Mouse (Mus musculus) lung, postnatal 25 days (tissue): Measurements from ENCODE around the gene Blvra.
"Not testable (repeated sequence)": the region's sequence is repeated elsewhere in the genome, so short reads cannot be mapped to it uniquely, and the experiment has no call there.

Experiments
- DNase-seq: peaks from one replicate; pipeline ENCODE4 v3.0.0; 2022; ENCODE audit warnings: low spot score

Gene Blvra

DNA sequence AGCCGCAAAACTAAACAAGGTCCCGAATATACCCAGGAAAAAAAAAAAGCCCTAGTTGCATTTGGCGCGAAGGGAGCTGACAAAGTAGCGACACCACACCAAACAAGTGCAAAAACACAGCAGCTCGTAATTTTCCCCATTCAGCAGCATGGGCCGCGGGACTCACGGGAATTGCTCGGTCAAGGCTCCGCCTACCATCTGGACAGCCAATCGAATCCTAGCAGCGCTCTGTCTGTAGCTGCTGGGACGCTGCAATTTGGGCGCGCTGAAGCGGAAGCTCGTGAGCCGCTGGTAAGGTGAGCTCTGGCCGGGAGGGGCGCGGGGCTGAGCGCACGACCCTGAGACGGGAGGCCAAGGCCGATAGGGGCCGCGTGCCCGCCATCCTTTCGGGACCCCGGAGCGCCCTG is at the start of gene Blvra:
Gene Blvra, plus strand, starts transcription at position 231 of the 407 bp plus-strand sequence.
- peak; percentile 90 for DNase-seq

DNA sequence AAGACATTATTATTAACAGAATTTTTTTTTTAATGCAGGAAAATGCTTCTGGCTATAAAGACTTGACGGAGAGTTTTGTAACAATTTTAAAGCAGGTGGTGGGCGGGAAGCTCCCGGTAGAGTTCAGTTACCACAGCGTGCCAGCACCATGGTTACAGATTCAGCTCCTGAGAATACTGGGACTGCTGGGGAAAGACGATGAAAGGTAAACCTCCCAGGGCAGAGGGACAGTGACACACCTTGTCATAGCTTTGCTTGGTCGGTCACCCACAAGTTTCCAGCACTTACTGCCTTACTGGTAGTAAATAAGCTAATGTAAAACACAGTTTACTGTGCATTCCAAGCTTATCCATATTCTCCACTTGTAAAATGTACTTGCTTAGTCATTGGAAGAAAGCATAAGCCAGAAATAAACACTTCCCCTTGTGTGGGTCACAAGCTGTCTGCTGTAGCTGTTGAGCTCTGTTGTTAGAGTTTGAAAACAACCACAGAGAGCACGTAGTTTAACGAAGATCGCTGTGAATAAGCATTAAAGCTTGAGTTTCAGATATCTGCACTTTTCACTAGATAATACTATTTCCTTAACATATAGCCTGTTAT is 35.4 kb upstream of the Blvra start:
- DNase-seq, result no peak

DNA sequence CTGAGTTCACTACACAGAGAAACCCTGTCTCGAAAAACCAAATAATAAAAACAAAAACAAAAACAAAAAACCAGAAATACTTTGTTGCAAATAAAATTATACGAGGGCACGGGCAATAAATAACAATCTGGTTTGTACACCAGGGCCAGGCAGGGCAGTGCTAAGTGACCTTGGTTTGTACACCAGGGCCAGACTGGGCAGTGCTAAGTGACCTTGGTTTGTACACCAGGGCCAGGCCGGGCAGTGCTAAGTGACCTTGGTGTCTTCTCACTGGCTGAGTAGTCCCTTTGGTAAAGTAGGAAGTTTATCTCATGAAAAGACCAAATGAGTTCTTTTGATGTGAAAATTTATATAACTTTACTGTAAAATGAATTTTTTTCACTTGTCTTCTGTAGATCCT is 33.2 kb upstream of the Blvra start:
- DNase-seq, result no peak

DNA sequence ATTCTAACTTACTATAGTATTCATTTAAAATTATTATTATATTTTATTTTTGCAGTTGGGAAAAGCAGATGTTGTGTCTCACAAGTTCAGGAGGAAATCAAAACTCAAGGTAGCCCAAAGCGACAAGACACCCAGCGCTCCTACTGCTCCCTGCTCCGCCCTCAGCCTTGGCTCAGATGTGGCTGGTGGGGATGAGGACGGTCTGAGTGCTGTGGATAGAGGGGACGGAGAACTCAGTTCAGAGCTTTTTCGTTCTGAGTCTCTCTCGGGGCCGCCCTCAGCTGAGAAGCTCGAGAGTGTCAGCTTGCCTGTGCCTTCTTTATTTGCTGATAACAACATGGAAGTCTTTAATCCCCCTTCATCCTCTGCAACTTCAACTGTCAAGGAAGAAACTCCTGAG is 9.0 kb upstream of the Blvra start:
- no peak for DNase-seq

DNA sequence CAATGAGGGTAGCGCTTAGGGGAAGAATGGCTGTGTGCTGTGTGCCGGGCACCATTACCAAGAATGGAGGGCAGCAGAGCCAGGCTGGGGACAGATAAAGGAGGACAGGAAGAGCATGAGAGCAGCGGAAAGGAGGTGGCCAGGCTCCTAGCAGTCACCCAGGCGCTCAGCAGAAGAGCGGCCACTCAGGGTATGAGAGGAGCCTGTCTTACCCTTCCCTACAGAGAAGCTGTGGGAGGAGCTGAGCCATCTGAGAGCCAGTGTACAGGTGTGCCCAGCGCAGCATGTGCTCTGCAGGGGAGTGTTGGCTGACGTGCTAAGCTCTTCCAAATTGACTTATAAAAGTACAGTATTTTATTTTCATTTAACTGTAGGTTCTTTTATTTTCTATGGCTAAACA is 1.7 kb upstream of the Blvra start:
- DNase-seq, result no peak

DNA sequence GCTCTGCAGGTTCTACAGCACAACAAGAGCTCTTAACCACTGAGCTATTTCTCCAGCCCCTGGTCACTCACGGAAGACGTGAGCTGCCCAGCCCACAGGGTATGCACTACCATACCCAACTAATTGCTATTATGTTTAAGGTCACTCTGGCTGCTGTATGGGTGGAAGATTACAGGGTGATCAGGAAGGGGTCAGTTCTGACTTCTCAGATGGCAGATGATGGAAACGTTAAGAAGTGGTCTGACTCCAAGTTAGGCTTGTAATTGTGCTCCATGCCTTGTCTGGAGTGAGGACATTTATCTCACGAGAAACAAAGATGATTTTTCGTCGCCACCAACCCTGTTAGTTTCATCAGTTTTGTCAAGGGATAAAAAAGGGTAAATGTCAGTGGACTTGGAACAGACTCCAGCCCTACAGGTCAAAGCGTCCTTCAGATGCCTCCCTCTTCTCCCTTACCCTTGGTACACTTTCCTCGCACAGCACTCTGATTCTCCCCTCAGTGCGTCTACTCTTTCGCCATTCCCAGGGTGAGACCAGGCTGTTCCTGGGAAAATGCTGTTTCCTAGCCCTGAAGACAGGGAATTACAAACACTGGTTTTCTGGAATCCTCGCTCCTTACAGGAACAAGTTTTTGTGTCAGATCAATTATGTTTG is 557 bp upstream of the Blvra start:
- DNase-seq, result no peak

DNA sequence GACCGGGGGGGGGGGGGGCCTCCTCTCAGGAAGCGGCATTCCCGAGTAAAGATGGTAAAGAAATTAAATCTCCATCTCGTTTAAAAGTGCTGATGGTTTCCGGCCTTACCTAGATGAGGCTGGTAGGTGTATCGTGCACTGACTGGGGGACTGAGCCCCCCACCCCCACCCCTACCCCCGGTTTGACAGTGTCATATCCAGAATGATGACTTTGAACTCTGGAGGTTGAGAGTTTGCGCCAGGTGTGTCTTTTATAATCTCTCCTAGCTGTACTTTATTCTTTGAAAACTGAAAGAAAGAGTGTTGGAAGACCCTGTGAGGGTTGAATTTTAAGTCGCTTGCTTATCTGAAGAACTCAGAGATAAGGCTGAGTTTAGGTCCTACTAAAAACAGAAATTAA is 414 bp downstream of the Blvra start:
- no peak for DNase-seq

DNA sequence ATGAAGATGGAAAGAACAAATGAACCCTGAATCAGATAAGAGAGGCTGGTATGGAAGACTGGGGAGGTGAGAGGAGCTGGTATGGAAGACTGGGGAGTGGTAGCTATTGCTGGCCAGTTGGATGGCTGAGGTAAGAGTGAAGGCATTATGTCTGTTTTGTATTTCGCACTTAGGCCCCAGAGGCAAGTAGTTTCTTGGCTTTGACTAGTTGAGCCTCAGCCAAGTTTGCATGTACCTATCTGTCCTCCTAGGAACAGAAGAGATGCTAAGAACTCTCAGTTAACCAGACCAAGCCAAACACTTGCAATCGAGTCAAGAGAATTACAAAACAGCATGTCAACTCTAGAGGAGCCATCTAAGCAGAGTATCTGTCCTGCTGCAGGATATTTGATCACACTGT is 3.7 kb downstream of the Blvra start:
- no peak for DNase-seq

DNA sequence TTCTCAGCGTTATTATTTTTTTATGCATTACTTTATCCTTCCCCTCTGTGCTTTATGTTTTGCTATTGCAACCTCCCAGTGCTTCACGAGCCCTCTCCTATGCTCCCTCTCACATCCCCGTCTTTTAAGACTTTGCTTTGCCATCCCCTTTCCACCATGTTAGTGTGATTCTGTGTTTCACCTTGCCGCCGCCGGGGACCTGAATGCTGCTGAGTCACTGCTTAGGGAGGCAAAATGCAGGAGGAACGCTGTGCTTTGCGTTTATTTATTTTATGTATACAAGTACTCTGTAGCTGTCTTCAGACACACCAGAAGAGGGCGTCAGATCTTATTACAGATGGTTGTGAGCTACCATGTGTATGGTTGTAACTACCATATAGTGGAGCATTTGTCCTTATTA is 7.1 kb downstream of the Blvra start:
- DNase-seq, result no peak

DNA sequence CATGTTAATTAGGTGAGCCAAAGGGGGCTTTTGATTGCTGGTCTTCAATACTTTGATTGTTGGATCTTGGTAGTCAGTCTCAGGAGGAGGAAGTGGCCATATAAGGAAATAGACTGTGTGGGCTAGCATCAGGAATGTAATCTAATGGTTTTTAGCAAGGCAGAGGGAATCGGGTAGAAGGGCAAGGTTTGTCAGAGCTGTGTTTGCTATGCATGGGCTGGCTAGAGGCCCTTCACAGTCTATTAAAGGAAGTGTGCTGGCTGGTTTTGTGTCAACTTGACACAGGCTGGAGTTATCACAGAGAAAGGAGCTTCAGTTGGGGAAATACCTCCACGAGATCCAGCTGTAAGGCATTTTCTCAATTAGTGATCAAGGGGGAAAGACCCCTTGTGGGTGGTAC is 8.6 kb downstream of the Blvra start:
- peak; percentile 12 for DNase-seq

DNA sequence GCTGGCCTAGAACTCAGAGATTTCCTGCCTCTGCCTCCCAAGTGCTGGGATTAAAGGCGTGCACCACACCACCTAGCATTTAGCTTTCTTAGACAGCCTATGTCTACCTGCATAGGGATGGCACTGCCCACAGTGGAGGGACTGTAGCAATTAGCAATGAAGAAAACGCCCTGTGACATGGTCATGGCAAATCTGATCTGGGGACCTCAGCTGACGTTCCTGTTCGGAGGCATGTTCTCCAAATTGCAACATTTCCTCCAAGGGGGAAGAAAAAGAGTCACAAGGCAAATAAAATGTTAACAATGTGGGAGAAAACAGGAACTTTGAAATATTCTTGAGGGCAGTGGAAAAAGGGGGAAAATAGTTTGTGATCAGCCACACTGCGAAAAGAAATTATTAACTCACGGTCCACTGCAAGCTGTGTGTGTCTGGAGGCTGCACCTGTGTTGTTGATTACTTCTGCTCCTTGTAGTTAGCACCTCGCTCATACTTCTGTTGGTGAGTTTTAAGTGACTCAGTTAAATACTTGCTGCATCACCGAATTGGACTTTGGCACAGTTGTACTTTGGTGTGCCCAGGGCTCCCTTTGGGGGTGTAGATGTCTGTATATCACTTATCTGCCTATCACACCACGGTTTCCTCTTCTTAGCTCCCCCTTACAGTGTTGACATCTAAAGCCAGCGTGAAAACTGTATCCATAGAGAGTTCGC is 9.6 kb downstream of the Blvra start:
- DNase-seq, result peak; percentile 25

DNA sequence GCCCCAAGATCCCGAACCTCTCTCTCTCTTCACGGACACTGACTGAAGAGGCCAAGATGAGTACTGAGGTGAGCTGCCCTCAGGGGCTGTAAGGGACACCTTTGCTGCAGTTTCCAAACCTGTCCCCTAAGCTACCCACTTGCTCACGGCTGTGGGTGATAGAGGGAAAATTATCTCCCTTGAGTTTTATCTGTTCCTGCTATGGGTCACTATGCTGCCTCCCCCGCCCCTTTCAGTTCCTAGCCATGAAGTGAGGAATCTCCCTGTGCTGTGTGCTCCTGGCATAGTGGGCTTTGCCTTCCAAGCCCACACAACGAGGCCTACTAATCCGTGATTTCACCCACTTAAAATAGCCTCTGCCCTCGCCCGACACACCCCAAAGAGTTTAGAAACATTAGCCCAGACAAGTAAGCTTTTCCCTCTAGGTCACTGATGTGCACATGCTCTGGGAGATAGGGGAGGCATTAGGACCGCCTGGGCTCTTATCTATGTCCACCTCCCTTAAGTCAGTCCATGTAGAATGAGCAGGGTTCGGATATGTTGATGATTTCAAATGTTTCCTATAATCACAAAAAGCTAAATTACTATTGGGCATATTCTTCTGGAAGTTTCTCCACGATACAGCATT is 10.2 kb downstream of the Blvra start:
- no peak for DNase-seq

DNA sequence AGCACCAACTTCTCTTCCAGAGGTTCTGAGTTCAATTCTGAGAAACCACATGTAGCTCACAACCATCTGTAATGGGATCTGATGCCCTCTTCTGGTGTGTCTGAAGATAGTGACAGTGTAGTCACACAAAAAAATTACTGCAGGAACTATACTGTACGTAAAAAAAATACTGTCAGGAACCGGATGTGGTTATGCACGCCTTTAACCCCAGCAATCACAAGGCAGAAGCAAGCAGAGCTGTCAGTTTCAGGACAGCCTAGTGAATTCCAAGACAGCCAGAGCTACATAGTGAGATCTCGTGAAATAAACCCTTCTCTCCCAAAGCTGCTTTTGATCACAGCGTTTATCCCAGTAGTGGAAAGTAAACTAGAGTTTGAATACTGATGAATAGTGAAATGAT is 15.8 kb downstream of the Blvra start:
- DNase-seq, result no peak

DNA sequence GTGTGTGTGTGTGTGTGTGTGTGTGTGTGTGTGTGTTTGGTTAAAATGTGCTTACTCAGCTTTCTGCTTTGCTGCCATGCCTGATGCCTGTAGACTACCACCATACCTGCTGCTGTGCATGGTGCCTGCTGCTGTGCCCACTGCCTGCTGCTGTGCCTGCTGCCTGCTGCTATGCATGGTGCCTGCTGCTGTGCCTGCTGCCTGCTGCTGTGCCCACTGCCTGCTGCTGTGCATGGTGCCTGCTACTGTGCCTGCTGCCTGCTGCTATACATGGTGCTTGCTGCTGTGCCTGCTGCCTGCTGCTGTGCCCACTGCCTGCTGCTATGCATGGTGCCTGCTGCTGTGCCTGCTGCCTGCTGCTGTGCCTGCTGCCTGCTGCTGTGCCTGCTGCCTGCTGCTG is 19.7 kb downstream of the Blvra start:
- DNase-seq, result not testable (repeated sequence)

DNA sequence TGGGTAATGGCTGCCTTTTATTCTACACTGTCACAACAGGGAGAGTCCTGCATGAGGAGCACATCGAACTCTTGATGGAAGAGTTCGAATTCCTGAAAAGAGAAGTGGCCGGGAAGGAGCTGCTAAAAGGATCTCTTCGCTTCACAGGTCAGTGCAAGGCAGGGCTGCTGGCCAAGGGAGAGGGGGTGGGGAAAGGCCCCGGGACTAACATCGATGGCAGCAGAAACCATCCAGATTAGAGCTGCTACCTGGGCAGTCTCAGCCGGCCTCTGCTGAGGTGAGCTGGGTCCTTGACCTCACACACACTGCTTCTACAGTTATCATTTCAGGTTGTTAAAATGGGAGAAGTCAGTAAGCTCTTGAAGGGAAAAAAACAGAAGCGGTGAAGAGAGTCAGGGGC is 21.5 kb downstream of the Blvra start:
- no peak for DNase-seq

DNA sequence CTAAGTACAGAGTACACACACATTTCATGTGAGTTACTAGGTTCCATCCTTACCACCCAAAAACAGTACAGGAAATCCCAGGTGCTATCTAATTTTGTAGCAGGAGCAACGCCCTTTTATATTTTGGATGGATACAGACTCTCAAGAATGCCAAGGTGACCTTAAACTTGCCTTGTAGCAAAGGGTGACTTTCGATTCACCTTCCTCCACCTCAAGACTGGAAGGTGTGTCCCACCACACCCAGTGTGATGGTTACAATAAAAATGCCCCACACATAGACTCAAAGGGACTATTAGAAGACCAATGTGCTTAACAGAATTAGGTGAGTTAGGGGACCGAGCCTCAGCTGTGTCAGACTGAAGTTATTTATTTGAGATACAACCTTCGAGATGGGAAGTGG is 38.5 kb downstream of the Blvra start:
- DNase-seq, result no peak

DNA sequence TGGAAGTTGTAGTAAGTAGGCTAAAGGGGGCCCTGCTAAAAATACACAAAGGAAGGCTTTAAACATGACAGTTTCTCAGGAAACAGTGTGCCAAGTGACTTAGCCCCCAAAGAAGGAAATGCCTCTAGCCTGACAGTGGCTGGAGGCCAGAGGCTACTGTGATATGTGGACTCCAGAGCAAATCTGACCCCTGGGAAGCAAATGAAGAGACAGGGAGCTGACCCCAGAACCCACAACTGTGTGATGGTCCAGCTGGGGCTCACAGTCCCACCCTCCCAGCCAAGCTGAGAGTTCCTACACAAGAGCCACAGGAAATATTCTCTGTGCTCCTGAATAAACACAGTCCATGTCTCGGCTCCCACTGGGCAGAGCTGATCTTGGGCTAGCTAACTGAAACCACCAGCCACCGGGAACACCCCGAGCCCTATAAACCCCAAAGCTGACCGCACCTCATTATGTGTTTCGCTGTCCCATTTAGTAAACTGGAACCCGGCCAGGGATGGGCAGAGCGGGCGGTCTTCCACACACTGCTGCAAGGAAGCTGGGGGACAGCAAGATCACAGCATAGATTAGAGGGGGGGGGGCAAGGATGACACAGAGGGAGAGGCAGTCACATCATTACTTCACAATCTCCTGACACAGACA is 51.2 kb downstream of the Blvra start:
- DNase-seq, result peak; percentile 18

DNA sequence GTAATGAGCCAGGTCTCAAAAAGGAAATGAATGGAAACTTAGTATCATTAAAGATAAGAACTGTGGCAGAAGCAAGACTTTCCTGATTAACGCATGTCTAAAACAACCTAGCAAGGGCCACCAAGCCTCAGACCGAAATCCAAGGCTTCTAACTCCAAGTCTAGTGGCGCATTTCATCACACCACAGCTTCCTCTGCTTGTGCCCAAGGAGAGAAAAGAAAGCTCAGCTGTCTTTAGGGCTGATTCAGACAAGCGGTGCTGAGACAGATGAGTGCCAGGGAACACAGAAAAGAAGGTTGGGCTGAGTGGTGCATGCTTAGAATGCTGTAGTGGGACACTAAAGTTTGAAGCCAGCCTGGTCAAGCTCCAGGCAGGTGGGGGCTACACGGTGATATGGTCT is 58.5 kb downstream of the Blvra start:
- DNase-seq, result no peak

DNA sequence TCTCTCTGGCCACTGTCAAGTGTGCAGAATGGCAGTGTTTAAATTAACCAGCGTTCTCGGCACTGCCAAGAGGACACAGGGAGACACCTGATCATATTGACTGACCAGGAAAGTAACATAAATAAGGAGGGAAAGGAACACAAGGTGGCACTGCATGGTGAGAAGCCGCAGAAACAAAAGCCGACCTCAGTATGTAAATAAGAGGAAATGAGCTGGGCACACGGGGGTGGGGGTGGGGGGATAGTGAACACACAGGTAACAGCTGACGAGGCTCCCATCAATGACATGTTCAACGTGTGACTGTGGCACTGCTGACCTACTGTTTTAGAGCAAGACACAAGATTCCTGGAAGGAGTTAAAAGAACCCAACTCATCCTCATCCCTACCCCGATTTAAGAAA is 60.9 kb downstream of the Blvra start:
- DNase-seq, result no peak

DNA sequence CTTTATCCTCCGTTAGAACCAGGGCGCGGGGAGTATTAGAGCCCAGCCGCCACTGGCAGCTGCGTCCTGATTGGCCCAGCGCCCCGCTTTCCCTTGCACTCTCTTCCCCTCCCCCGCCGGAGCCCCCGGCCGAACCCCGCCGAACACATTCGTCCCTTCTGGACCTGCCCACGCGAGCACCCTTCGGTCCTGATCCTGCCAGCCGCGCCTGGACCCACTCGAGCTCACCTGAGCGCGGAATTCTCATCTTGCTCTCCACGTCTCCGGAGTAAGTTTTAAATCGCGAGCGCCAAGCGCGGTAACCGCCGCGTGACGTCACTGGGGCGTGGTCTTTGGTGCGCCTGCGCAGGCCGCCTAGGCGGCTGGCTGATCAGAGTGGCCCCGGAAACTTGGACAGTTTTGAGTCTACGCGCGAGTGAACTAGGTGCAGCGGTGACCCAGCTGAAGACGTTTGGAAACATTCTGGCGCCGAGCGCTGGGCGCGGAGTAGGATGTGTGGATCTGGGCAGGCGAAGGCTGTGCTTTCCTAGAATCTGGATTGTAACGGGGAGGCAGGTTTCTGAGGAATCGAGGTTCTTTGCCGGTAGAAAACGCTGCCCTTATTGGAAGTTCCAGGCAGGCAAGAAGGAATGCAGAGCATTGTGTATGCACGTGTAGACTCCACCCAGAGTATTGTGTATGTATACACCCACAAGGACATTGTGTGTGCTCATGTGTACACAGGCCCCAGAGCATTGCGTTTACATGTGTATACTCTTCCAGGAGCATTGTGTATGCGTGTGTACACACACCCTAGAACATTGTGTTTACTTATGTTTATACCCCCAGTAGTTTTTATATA is 63.4 kb downstream of the Blvra start, which contains the start of gene Ncaph:
Gene Ncaph, minus strand, starts transcription at position 334 of the 841 bp plus-strand sequence.
- DNase-seq, result peak; percentile 93

DNA sequence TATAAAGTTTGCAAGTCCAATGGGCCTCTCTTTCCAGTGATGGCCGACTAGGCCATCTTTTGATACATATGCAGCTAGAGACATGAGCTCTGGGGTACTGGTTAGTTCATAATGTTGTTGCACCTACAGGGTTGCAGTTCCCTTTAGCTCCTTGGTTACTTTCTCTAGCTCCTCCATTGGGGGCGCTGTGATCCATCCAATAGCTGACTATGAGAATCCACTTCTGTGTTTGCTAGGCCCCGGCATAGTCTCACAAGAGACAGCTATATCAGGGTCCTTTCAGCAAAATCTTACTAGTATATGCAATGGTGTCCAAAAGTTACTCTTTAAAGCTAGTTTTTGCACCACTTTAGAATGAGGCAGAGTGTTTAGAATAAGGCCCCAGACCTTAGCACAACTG is 64.8 kb downstream of the Blvra start:
- not testable (repeated sequence) for DNase-seq

DNA sequence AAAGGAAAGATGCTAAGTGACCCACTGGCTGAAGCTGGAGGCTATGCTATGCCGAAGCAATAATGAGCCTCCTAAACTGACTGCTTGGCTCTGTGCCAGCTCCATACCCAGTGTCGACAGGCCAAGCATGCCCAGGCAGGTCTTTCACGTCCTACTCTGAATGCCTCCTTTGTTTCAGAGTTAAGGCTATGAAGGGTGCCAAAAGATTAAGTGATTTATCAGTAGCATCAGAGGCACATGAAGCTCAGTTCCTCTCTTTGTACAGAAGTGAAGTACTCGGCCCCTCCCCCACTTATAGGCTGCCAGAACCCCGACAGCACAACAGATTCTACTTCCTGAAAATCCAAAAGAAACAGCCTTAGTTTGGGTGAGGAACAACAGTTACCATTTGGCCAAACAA is 66.5 kb downstream of the Blvra start:
- peak; percentile 58 for DNase-seq
